Mouse (Mus musculus): ENCODE data around the gene Rufy2. TPM values are rescaled to one million over a fixed set of nuclear protein-coding genes. Genes with fewer than 3 reads are reported as not detected.

The Rufy2 gene
- total and polyA plus RNA-seq, 3 experiments = 1.8 to 2.6 TPM; not detected in 1

- peaks cover 2 to 3% of the 10 kb centered on the region in 2 experiments; a peak in 2 of 4 replicates for H3K27me3 ChIP-seq (ENCODE audit: control insufficient read depth in 1 of 2, insufficient read depth in 2 of 2, low read length in 2 of 2)
- H3K27ac ChIP-seq (ENCODE audit: control insufficient read depth, low read depth, low read length) = no peak overlapping the region
- DNase-seq (ENCODE audit: low read depth, low spot score) = no peak
- H3K4me3 ChIP-seq (ENCODE audit: control insufficient read depth in 1 of 2, insufficient read depth in 1 of 2, low read depth in 2 of 2, low read length in 2 of 2) = no peak overlapping the region
- H3K79me2 ChIP-seq (ENCODE audit: control insufficient read depth, insufficient read depth, low read length, poor library complexity) = no peaks in the 10 kb centered on the region
- H3K4me1 ChIP-seq (ENCODE audit: control insufficient read depth in 1 of 2, insufficient read depth in 2 of 2, low read length in 2 of 2) = no peaks in the 10 kb centered on the region
- H3K9ac ChIP-seq (ENCODE audit: control insufficient read depth, low read depth, low read length, poor library complexity, severe bottlenecking) = no peak overlapping the region
- no peak for TF ChIP-seq TBP (IDR thresholded peaks at IDR 0.05; ENCODE audit: low read depth, low read length)
- no peak for TF ChIP-seq JUND (IDR thresholded peaks at IDR 0.05; ENCODE audit: low read depth, low read length)
- no peak for TF ChIP-seq CHD1 (IDR thresholded peaks at IDR 0.05; ENCODE audit: low read depth, low read length)
- no peak for TF ChIP-seq GATA1 (IDR thresholded peaks at IDR 0.05; ENCODE audit: low read depth, low read length)
- TF ChIP-seq HCFC1 (IDR thresholded peaks at IDR 0.05; ENCODE audit: low read depth, low read length) = no peak
- no peak for TF ChIP-seq E2F4 (IDR thresholded peaks at IDR 0.05; ENCODE audit: borderline replicate concordance, low read depth, low read length)
- no peak for TF ChIP-seq RCOR1 (IDR thresholded peaks at IDR 0.05; ENCODE audit: low read depth, low read length)
- no peak for TF ChIP-seq CHD2 (IDR thresholded peaks at IDR 0.05; ENCODE audit: low read length)
- no peak for TF ChIP-seq ZMIZ1 (IDR thresholded peaks at IDR 0.05; ENCODE audit: low read depth, low read length)
- TF ChIP-seq MXI1 (IDR thresholded peaks at IDR 0.05; ENCODE audit: low read depth, low read length) = no peak
- no peak for TF ChIP-seq NRF1 (IDR thresholded peaks at IDR 0.05; ENCODE audit: insufficient read depth, low read depth, low read length, poor library complexity, severe bottlenecking)
- no peak for TF ChIP-seq EP300 (IDR thresholded peaks at IDR 0.05; ENCODE audit: low read depth in 1 of 2, low read length in 2 of 2)
- TF ChIP-seq SMC3 (IDR thresholded peaks at IDR 0.05; ENCODE audit: low read depth, low read length) = no peak
- no peak for TF ChIP-seq MAX (IDR thresholded peaks at IDR 0.05; ENCODE audit: low read length)
- no peaks in the 10 kb centered on the region for H3K36me3 ChIP-seq (ENCODE audit: control insufficient read depth in 1 of 2, insufficient read depth in 2 of 2, low read length in 2 of 2)
- no peaks in the 10 kb centered on the region for H3K9me3 ChIP-seq (replicated peaks; ENCODE audit: insufficient read depth, low read length)
Measured at GRCm38 (mm10) chr10:63038571-63039320, 58.7 kb downstream of the Rufy2 start.

- TF ChIP-seq UBTF (IDR thresholded peaks at IDR 0.05; ENCODE audit: borderline replicate concordance, insufficient read depth, low read depth, low read length) (no peak), CHD2 (IDR thresholded peaks at IDR 0.05; ENCODE audit: low read length) (no peak), GABPA (IDR thresholded peaks at IDR 0.05; ENCODE audit: low read depth, low read length) (no peak), MEF2A (IDR thresholded peaks at IDR 0.05; ENCODE audit: extremely low read depth, insufficient replicate concordance, low read depth, low read length, poor library complexity, severe bottlenecking) (no peak), MYC (IDR thresholded peaks at IDR 0.05; ENCODE audit: low read depth, low read length) (no peak), TBP (IDR thresholded peaks at IDR 0.05; ENCODE audit: low read depth, low read length) (no peak), CTCF (IDR thresholded peaks at IDR 0.05 in 2 of 3, conservative IDR thresholded peaks at IDR 0.05 in 1 of 3; ENCODE audit: control insufficient read depth in 1 of 3, insufficient read depth in 1 of 3, low read depth in 2 of 3, low read length in 3 of 3, poor library complexity in 1 of 3, severe bottlenecking in 1 of 3) (no peak), USF2 (IDR thresholded peaks at IDR 0.05; ENCODE audit: borderline replicate concordance in 1 of 2, insufficient read depth in 1 of 2, low read depth in 1 of 2, low read length in 2 of 2) (no peak), MAFK (IDR thresholded peaks at IDR 0.05; ENCODE audit: borderline replicate concordance, low read depth, low read length) (no peak), BHLHE40 (IDR thresholded peaks at IDR 0.05; ENCODE audit: borderline replicate concordance, low read depth, low read length) (no peak)
- Histone ChIP-seq H3K4me1 (ENCODE audit: control insufficient read depth in 1 of 2, insufficient read depth in 2 of 2, low read length in 2 of 2) (no peaks in the 10 kb centered on the region), H3K9me3 (replicated peaks; ENCODE audit: insufficient read depth, low read length) (no peaks in the 10 kb centered on the region), H3K27me3 (ENCODE audit: control insufficient read depth in 1 of 2, insufficient read depth in 2 of 2, low read length in 2 of 2) (peaks cover 2 to 6% of the 10 kb centered on the region in 2 experiments; a peak in 2 of 4 replicates), H3K79me2 (ENCODE audit: control insufficient read depth, insufficient read depth, low read length, poor library complexity) (no peaks in the 10 kb centered on the region), H3K4me3 (ENCODE audit: control insufficient read depth in 1 of 2, insufficient read depth in 1 of 2, low read depth in 2 of 2, low read length in 2 of 2) (no peak overlapping the region), H3K36me3 (ENCODE audit: control insufficient read depth in 1 of 2, insufficient read depth in 2 of 2, low read length in 2 of 2) (no peaks in the 10 kb centered on the region), H3K27ac (ENCODE audit: control insufficient read depth, low read depth, low read length) (no peak overlapping the region), H3K9ac (ENCODE audit: control insufficient read depth, low read depth, low read length, poor library complexity, severe bottlenecking) (no peak overlapping the region)
- DNase-seq (ENCODE audit: low read depth, low spot score) = no peak
Measured at GRCm38 (mm10) chr10:63039867-63040628, 60.0 kb downstream of the Rufy2 start.
